Mouse (Mus musculus): ENCODE measurements around the gene Tgm6. TPM values are rescaled to one million over a fixed set of nuclear protein-coding genes. Genes with fewer than 3 reads are reported as not detected.

The Tgm6 gene
- polyA plus RNA-seq, 1 experiment from 2014 or later: not detected

Other genes starting within 250 kb of the Tgm6 start
- gene Tgm3, start 100.1 kb upstream of the Tgm6 start, polyA plus RNA-seq (2015; fragmentation: Nextera tagmentation; extraction: Ambion mirVana): not detected in 2 replicates
- 687 and 730 TPM in 2 replicates for gene Snrpb, start 67.0 kb downstream of the Tgm6 start, polyA plus RNA-seq (2015; fragmentation: Nextera tagmentation; extraction: Ambion mirVana)
- not detected in 2 replicates for gene Tmc2, start 82.8 kb downstream of the Tgm6 start, polyA plus RNA-seq (2015; fragmentation: Nextera tagmentation; extraction: Ambion mirVana)
- gene Nop56, start 162.0 kb downstream of the Tgm6 start, polyA plus RNA-seq (2015; fragmentation: Nextera tagmentation; extraction: Ambion mirVana): 310 and 313 TPM in 2 replicates
- 227 and 246 TPM in 2 replicates for gene Idh3b, start 172.1 kb downstream of the Tgm6 start, polyA plus RNA-seq (2015; fragmentation: Nextera tagmentation; extraction: Ambion mirVana)
- gene Ebf4, start 182.8 kb downstream of the Tgm6 start, polyA plus RNA-seq (2015; fragmentation: Nextera tagmentation; extraction: Ambion mirVana): 2.1 and 2.3 TPM in 2 replicates

Data from kidney, embryonic 16.5 days (tissue).